Comparison of ENCODE assay signal across 10 mouse cellular contexts in the genomic region with DNA sequence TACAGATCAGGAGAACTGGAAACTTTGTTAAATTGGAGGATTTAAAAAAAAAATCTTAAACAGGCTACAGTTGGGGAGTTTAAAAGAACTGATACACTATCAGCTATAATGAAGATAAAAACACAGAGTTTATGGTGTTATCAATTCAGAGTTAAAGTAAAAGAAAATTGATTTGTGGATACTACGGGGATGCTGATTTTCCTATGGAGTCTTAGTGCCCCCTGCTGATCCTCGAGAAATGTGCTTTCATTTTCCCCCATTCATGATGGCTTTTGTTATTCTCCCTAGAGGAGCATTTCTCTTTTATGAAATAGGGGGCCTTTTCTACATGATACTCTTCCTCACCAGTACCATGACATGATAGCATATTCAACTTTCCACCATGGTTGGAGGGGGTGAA. TPM values are rescaled to one million over a fixed set of nuclear protein-coding genes. Genes with fewer than 3 reads are reported as not detected.
DNase-seq lines count a peak whose midpoint lies in the region; ATAC-seq lines count a peak whose summit lies in the region.
"Had no signal": no experiment of that assay in that cellular context is flagged by ENCODE, and none has a peak within 500 bp of the region (broad histone marks: within the 10 kb centered on the region; RNA-seq: fewer than 3 reads in every experiment).

No protein-coding gene starts in this region.

- no peaks in the 10 kb centered on the region for H3K36me3 ChIP-seq in midbrain, embryonic 11.5 days (ENCODE audit: control insufficient read depth, insufficient read depth, low read length)
- no peaks in the 10 kb centered on the region for H3K36me3 ChIP-seq in midbrain, embryonic 10.5 days

- no peak overlapping the region for H3K9ac ChIP-seq in midbrain, embryonic 11.5 days (ENCODE audit: low read length)

- no peak overlapping the region for H3K4me3 ChIP-seq in midbrain, embryonic 11.5 days (ENCODE audit: low read depth, low read length)
- no peak overlapping the region for H3K4me3 ChIP-seq in midbrain, embryonic 10.5 days
- H3K4me3 ChIP-seq: myocyte had no signal

- H3K4me1 ChIP-seq in midbrain, embryonic 11.5 days (ENCODE audit: control insufficient read depth, insufficient read depth, low read length), result no peaks in the 10 kb centered on the region
- H3K4me1 ChIP-seq in midbrain, embryonic 10.5 days, result no peaks in the 10 kb centered on the region

- no peaks in the 10 kb centered on the region for H3K9me3 ChIP-seq in midbrain, embryonic 11.5 days (ENCODE audit: control insufficient read depth, low read length)
- no peaks in the 10 kb centered on the region for H3K9me3 ChIP-seq in midbrain, embryonic 10.5 days (replicated peaks)

- H3K27me3 ChIP-seq in midbrain, embryonic 11.5 days (ENCODE audit: control insufficient read depth, insufficient read depth, low read length), result no peaks in the 10 kb centered on the region
- H3K27me3 ChIP-seq in midbrain, embryonic 10.5 days (ENCODE audit: low read depth, poor library complexity, severe bottlenecking), result no peaks in the 10 kb centered on the region

- H3K27ac ChIP-seq in midbrain, embryonic 11.5 days (ENCODE audit: low read depth, low read length), result no peak overlapping the region
- H3K27ac ChIP-seq in midbrain, embryonic 10.5 days (replicated peaks), result no peak overlapping the region

- ATAC-seq in midbrain, embryonic 11.5 days (ENCODE audit: low FRiP score), result peak; percentile 57; the same call in 1 of the 2 replicates

- peak; percentile 7 for DNase-seq in adrenal gland, postnatal 14 days
- DNase-seq in adrenal gland, adult 8-10 months, result no peak
- DNase-seq in midbrain, embryonic 11.5 days (ENCODE audit: low spot score, missing footprints), result no peak
- DNase-seq in midbrain, embryonic 10.5 days (ENCODE audit: low spot score), result no peak
- peak; percentile 2 for DNase-seq in kidney, postnatal 14 days
- peak; percentile 55 to 72 for DNase-seq in right cerebral cortex, postnatal 10 days (ENCODE audit: low spot score in 2 of 2)
- DNase-seq in gastrocnemius, adult 18-20 months (ENCODE audit: low spot score), result no peak
- DNase-seq in heart, adult 11 months, result no peak

- H3K4me2 ChIP-seq in midbrain, embryonic 11.5 days, result no peak overlapping the region

- WGBS in midbrain, embryonic 11.5 days, result 67% methylated on average over 2 of the region's 2 CpGs
- WGBS in midbrain, embryonic 10.5 days, result 71% methylated on average over 2 of the region's 2 CpGs

RNA-seq across cellular contexts. Expression of a gene that starts 19.5 kb away (rescaled TPM):
- total RNA-seq in adrenal gland, postnatal 14 days (2021), result not detected in 2 replicates
- total RNA-seq in adrenal gland, adult 8-10 months (2022), result not detected
- not detected in 2 replicates for polyA plus RNA-seq in midbrain, embryonic 11.5 days (2014; fragmentation: Nextera tagmentation; extraction: Ambion mirVana)
- not detected in 2 replicates for polyA plus RNA-seq in midbrain, embryonic 10.5 days (2016; fragmentation: Nextera tagmentation; extraction: Ambion mirVana)
- not detected for total RNA-seq in gastrocnemius, adult 18-20 months (2021)
- polyA plus RNA-seq: C2C12, myocyte had no signal

Comparison
In these comparisons a context has a peak if more than half of its experiments do, and no peak if none do; other contexts are left out.
1. DNase-seq: peak in adrenal gland, postnatal 14 days (single experiment), kidney, postnatal 14 days (single experiment) and right cerebral cortex, postnatal 10 days (2 of 2); none in adrenal gland, adult 8-10 months (single experiment), midbrain, embryonic 11.5 days (single experiment), midbrain, embryonic 10.5 days (single experiment), gastrocnemius, adult 18-20 months (single experiment) and heart, adult 11 months (single experiment).